Mouse (Mus musculus) c-Kit-positive CD71-negative TER-119-negative erythroid progenitor cells, embryonic 14.5 days (primary cell): Measurements from ENCODE around the gene Krt35.

Experiments used
- DNase-seq: peaks from one replicate; pipeline ENCODE4 v3.0.0-alpha.2; 2013; ENCODE audit warnings: low read depth

Gene Krt35

GRCm38 (mm10) chr11:100096141-100096540, at the start of gene Krt35:
Gene Krt35, minus strand, starts transcription at chr11:100096241.
- DNase-seq = no peak

GRCm38 (mm10) chr11:100145104-100145503, 49.1 kb upstream of the Krt35 start:
- no peak for DNase-seq

- no peak for DNase-seq
Observed at GRCm38 (mm10) chr11:100140966-100141365, 44.9 kb upstream of the Krt35 start.

GRCm38 (mm10) chr11:100139391-100139790, 43.4 kb upstream of the Krt35 start:
- DNase-seq = no peak

- DNase-seq = no peak
Observed at GRCm38 (mm10) chr11:100138809-100139208, 42.8 kb upstream of the Krt35 start.

GRCm38 (mm10) chr11:100137693-100138092, 41.7 kb upstream of the Krt35 start:
- no peak for DNase-seq

GRCm38 (mm10) chr11:100136559-100136958, 40.5 kb upstream of the Krt35 start:
- DNase-seq = no peak

- no peak for DNase-seq
Observed at GRCm38 (mm10) chr11:100135731-100136130, 39.7 kb upstream of the Krt35 start, which contains the start of gene Krt15. Gene Krt15, minus strand, starts transcription at chr11:100135928.

- no peak for DNase-seq
Observed at GRCm38 (mm10) chr11:100124901-100125300, 28.9 kb upstream of the Krt35 start.

GRCm38 (mm10) chr11:100121466-100121865, 25.4 kb upstream of the Krt35 start, which contains the start of gene Krt13:
Gene Krt13, minus strand, starts transcription at chr11:100121566.
- no peak for DNase-seq

- no peak for DNase-seq
Observed at GRCm38 (mm10) chr11:100120331-100120730, 24.3 kb upstream of the Krt35 start.

GRCm38 (mm10) chr11:100113742-100114029, 17.6 kb upstream of the Krt35 start:
- DNase-seq = no peak

GRCm38 (mm10) chr11:100112935-100113741, 17.1 kb upstream of the Krt35 start:
- no peak for DNase-seq

- DNase-seq = no peak
Observed at GRCm38 (mm10) chr11:100105576-100106122, 9.6 kb upstream of the Krt35 start, which contains the start of gene Krt36. Gene Krt36, minus strand, starts transcription at chr11:100105626.

GRCm38 (mm10) chr11:100102693-100103429, 6.8 kb upstream of the Krt35 start:
- DNase-seq = no peak

- no peak for DNase-seq
Observed at GRCm38 (mm10) chr11:100100391-100100790, 4.3 kb upstream of the Krt35 start.

- DNase-seq = no peak
Observed at GRCm38 (mm10) chr11:100097819-100098218, 1.8 kb upstream of the Krt35 start.

GRCm38 (mm10) chr11:100088378-100089025, 7.5 kb downstream of the Krt35 start:
- DNase-seq = no peak

- DNase-seq = no peak
Observed at GRCm38 (mm10) chr11:100087861-100088260, 8.2 kb downstream of the Krt35 start, which contains the start of gene Krt32. Gene Krt32, minus strand, starts transcription at chr11:100088226.

GRCm38 (mm10) chr11:100073873-100074272, 22.2 kb downstream of the Krt35 start:
- no peak for DNase-seq

GRCm38 (mm10) chr11:100067293-100068036, 28.6 kb downstream of the Krt35 start:
- DNase-seq = no peak
